Comparison of ENCODE assay signal across 25 mouse cellular contexts in the genomic region with DNA sequence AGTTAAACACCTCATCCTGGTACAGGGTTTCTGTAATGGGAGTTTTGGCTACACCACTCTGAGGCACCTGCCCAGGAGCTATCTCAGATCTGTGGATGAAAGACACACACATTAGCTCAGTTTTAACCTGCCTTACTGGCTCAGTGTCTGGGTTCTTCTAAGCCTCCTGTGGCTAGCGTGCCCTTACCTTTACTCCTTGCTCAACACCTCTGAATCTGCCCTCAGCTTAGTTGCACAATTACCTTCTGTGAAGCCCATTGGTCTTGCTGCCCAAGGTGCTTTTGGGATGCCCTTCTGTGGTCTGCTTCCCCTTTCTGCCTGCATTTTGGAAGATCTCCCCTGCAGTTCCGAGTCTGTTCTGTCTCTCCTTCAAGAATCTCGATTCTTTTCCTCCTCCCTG. TPM values are rescaled to one million over a fixed set of nuclear protein-coding genes. Genes with fewer than 3 reads are reported as not detected.
DNase-seq lines count a peak whose midpoint lies in the region; ATAC-seq and TF ChIP-seq lines count a peak whose summit lies in the region.
"Had no signal": no experiment of that assay in that cellular context is flagged by ENCODE, and none has a peak within 500 bp of the region (broad histone marks: within the 10 kb centered on the region; RNA-seq: fewer than 3 reads in every experiment).

No protein-coding gene starts in this region.

- DNase-seq in heart, adult 11 months = peak; percentile 79
- no peak for DNase-seq in heart, postnatal 14 days
- DNase-seq in c-Kit-positive CD71-positive TER-119-positive erythroid progenitor cells, embryonic 14.5 days (ENCODE audit: low spot score) = no peak
- DNase-seq in MN1 (ENCODE audit: low spot score) = no peak
- DNase-seq: adrenal gland, adult 2 months; adrenal gland, postnatal 10 days; adrenal gland, postnatal 25 days; B cell, adult 2 months; cerebellum, adult 11 months; cerebellum, adult 18-20 months; cerebellum, adult 8-10 months; cerebellum, adult 9-11 months; cerebellum, postnatal 14 days; cerebellum, postnatal 36 days; embryo, embryonic 11 days had no signal

- intact Hi-C loops in heart, postnatal 14 days (cut with DNase I) = no loop called here

- no peak for TF ChIP-seq CTCF in bone marrow, adult 2 months (IDR thresholded peaks at IDR 0.05; ENCODE audit: control insufficient read depth, insufficient read depth, low read length)

- 51% methylated on average over 3 of the region's 3 CpGs for WGBS in bone marrow, adult 2 months

- no peak overlapping the region for H3K4me3 ChIP-seq in bone marrow, adult 2 months (replicated peaks; ENCODE audit: control insufficient read depth, low read depth, low read length)
- H3K4me3 ChIP-seq: embryonic facial prominence, embryonic 13.5 days; embryonic facial prominence, embryonic 15.5 days; erythroblast, embryonic 14.5 days; forebrain, embryonic 10.5 days; forebrain, embryonic 12.5 days had no signal

- no peak for TF ChIP-seq POLR2A in bone marrow, adult 2 months (IDR thresholded peaks at IDR 0.05; ENCODE audit: borderline replicate concordance, control insufficient read depth, low read depth, low read length)

- H3K4me1 ChIP-seq in bone marrow, adult 2 months (ENCODE audit: control insufficient read depth, insufficient read depth, low read length) = peaks cover 4% of the 10 kb centered on the region; the same call in 1 of the 2 replicates

- H3K27ac ChIP-seq in bone marrow, adult 2 months (ENCODE audit: control insufficient read depth, insufficient read depth, low read depth, low read length, poor library complexity) = peak overlapping the region; percentile 62; the same call in 1 of the 2 replicates
- H3K27ac ChIP-seq: embryonic facial prominence, embryonic 13.5 days; embryonic facial prominence, embryonic 15.5 days; forebrain, embryonic 10.5 days; forebrain, embryonic 12.5 days had no signal

- ATAC-seq in megakaryocyte, adult 5-6 weeks (ENCODE audit: poor library complexity, severe bottlenecking) = peak; percentile 71
- ATAC-seq: CD4-positive, CD25-positive, alpha-beta regulatory T cell, adult 4 months; forebrain, embryonic 14.5 days; forebrain, embryonic 16.5 days had no signal

RNA-seq across cellular contexts. Expression of a gene that starts 5.6 kb away (rescaled TPM):
- total RNA-seq in heart, postnatal 14 days (2021) = 10 to 100 TPM; 22.2 to 22.7 TPM
- polyA plus RNA-seq in bone marrow, adult 2 months (2011; ENCODE audit: insufficient read depth, insufficient read length, low replicate concordance, missing spikeins) = 20.8 and 28.8 TPM in 2 replicates
- 137 and 153 TPM in 2 replicates for total RNA-seq in megakaryocyte, adult 5-6 weeks (2015)
- 137 and 148 TPM in 2 replicates for total RNA-seq in megakaryocyte, adult 5-6 weeks (2017)

Comparison
In these comparisons a context has a peak if more than half of its experiments do, and no peak if none do; other contexts are left out.
1. RNA of a gene that starts 5.6 kb away (total RNA-seq): 137 to 153 TPM in megakaryocyte, adult 5-6 weeks; 22.2 to 22.7 TPM in heart, postnatal 14 days; every median in the first group is over 4 times any median in the second.